Mouse (Mus musculus) C3H10T1/2 (cell line): ENCODE measurements around the gene Nme2. TPM values are rescaled to one million over a fixed set of nuclear protein-coding genes. Genes with fewer than 3 reads are reported as not detected.

ENCODE experiments used
- polyA plus RNA-seq, 2 experiments: library from polyadenylated mRNA; unstranded; fragments of >200 nt; fragmentation: generic; extraction: Trizol; gene quantifications; one replicate each; pipeline ENCODE4 v1.2.1; 2012; ENCODE audit warnings: missing spikeins in 2 of 2

Gene Nme2
- polyA plus RNA-seq, result 1,000 to 10,000 TPM; 1,374 to 2,533 TPM

DNA sequence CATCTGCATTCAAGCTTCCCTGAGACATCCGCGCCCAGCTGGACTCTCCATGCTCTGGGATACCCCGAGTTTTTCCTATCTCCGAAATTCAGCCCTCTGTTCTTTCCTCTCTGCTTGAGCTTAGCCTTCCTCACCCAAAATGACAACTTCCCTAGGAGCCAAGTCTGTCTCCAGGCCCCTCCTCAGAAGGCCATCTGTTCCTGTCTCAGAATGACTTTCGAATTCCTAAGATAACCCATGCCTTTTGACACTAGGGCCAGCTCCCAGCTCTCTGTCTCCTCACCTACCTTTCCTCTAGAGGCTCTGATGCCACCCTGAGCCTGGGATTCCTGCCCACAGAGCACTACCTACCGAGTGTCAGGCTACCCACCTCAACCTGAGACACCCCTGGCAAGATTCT lies at the start of gene Nme2:
TSS of gene Nme2 (minus strand) at position 101 of the 400 bp plus-strand sequence.

DNA sequence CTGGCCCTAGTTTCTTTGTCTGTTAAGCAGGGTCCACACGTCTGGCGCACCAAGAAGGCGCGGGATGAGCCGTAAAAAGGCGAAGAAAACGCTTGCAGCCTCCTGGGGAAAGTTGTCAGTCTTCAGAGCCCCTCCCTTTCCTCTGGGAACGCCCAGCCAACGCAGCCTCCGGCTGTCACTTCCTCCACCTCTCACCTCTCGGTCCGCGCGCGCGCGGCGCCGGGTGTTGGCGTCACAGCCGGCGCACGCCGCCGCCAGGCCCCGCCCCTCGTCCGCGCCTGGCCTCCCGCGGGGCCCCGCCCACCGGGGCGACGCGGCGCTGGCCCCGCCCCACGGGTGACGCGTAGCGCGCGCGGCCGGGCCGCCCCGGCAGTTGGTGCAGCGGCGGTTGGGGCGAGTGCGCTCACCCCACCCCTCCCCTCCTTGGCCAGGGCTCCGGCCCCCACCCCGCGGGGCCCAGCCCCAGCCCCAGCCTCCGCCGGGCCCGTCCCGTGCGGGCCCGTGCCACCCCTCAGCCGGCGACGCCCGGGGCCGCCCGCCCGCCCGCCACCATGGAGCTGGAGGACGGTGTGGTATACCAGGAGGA lies 39.8 kb upstream of the Nme2 start, which contains the start of gene Spag9:
TSS of gene Spag9 (plus strand) at position 372 of the 586 bp plus-strand sequence.

DNA sequence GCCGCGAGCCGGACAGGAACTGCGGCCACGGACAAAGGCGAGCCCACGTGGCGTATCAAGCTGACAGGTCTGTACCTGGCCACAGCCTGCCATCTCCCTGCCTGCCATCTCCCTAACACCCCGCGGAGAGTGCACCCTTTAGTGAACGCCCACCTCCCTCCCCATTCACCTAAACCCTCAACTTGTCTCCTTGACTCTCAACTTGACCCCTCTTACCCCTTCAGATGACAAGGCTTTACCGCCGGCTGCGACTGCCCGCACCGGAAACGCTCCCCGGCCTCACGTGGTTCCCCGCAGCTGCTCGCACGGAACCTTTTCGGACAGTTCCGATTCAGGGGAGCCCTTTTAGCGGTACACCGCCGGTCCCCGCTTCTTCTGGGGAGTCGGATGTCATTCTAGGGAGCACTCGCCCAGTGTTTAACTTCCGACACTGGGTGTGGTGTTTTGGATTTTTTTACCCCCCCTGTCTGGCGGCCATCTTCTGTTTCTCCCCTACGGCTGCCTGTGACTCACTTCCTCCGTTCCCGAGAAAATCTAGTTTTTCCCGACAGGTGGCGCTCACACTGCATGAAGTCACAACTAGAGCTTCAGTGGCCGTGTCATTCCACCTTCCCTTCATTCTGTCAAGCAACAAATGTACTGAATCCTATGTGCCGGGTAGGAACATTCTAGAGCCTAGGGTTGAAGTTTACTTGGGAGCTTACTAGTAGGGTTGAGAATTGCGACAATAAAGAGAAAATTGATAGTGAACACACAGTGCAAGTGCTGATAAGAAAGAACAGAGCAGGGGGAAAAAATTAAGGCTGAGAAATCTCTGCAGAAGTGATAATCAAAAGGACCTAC lies 12.2 kb upstream of the Nme2 start, which contains the start of the genes Gm20390 and Nme1:
TSS of gene Gm20390 (minus strand) at position 289 of the 843 bp plus-strand sequence.
TSS of gene Nme1 (minus strand) at position 517 of the 843 bp plus-strand sequence.

Other genes with a start within 250 kb of the Nme2 start
- 1 to 10 TPM; 1.8 to 8.1 TPM for gene Utp18, start 70.5 kb downstream of the Nme2 start, polyA plus RNA-seq
- 1 to 10 TPM in 1 of 2 experiments, under 1 TPM in 1; 0.56 to 3.9 TPM for gene Mbtd1, start 70.4 kb downstream of the Nme2 start, polyA plus RNA-seq
- gene Gm20390, start 12.0 kb upstream of the Nme2 start, polyA plus RNA-seq, result 100 to 1,000 TPM; 308 to 475 TPM
- 100 to 1,000 TPM in 1 of 2 experiments, 10 to 100 TPM in 1; 89.2 to 121 TPM for gene Nme1, start 12.3 kb upstream of the Nme2 start, polyA plus RNA-seq
- 10 to 100 TPM in 1 of 2 experiments, under 1 TPM in 1; 0.98 to 16.6 TPM for gene Spag9, start 39.8 kb upstream of the Nme2 start, polyA plus RNA-seq